Mouse (Mus musculus): ENCODE results near the gene Ifnl3. TPM values are rescaled to one million over a fixed set of nuclear protein-coding genes. Genes with fewer than 3 reads are reported as not detected.
"Not testable (repeated sequence)": the region's sequence is repeated elsewhere in the genome, so short reads cannot be mapped to it uniquely, and the experiment has no call there.

The Ifnl3 gene
- not detected in 2 replicates for polyA plus RNA-seq (2015; fragmentation: Nextera tagmentation; extraction: Ambion mirVana)

- not testable (repeated sequence) for H3K4me2 ChIP-seq; H3K36me3 ChIP-seq; H3K4me1 ChIP-seq (replicated peaks); H3K9me3 ChIP-seq; H3K27ac ChIP-seq (replicated peaks); H3K9ac ChIP-seq; H3K4me3 ChIP-seq; ATAC-seq (ENCODE audit: low FRiP score, low read depth); H3K27me3 ChIP-seq
- WGBS = 81% methylated on average over 5 of the region's 6 CpGs
Measured at GRCm38 (mm10) chr7:28522536-28522935, at the start of gene Ifnl3. Ifnl3 (plus strand) TSS chr7:28522836.

DNA sequence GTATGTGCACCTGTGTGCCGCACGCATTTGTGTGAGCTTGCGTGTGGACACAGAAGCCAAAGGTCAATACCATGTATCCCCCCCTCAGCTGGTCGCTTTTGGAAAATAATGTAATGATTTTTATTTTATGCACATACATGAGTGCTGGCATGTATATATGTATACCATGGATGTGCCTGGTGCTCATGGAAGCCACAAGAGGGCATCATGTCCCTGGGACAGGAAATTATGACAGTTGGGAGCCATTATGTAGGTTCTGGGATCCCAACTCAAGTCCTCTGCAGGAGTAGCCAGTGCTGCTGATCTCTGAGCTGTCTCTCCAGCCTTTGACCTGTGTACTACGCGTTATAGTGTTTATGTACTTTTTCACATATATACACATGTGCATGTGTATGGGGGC lies 46.4 kb upstream of the Ifnl3 start:
- H3K27me3 ChIP-seq = no peaks in the 10 kb centered on the region
- H3K9me3 ChIP-seq = no peaks in the 10 kb centered on the region
- 90% methylated on average over 6 of the region's 6 CpGs for WGBS
- H3K36me3 ChIP-seq = no peaks in the 10 kb centered on the region
- no peak overlapping the region for H3K4me2 ChIP-seq
- H3K4me3 ChIP-seq = no peak overlapping the region
- no peak for ATAC-seq (ENCODE audit: low FRiP score, low read depth)
- H3K4me1 ChIP-seq (replicated peaks) = no peaks in the 10 kb centered on the region
- H3K9ac ChIP-seq = no peak overlapping the region
- no peak overlapping the region for H3K27ac ChIP-seq (replicated peaks)

- WGBS = 91% methylated on average over 5 of the region's 5 CpGs
- Histone ChIP-seq H3K27me3 (no peaks in the 10 kb centered on the region), H3K4me2 (no peak overlapping the region), H3K27ac (replicated peaks) (no peak overlapping the region), H3K9ac (no peak overlapping the region), H3K4me3 (no peak overlapping the region), H3K4me1 (replicated peaks) (no peaks in the 10 kb centered on the region), H3K36me3 (no peaks in the 10 kb centered on the region), H3K9me3 (no peaks in the 10 kb centered on the region)
- ATAC-seq (ENCODE audit: low FRiP score, low read depth) = no peak
Measured at GRCm38 (mm10) chr7:28477363-28477762, 45.3 kb upstream of the Ifnl3 start.

DNA sequence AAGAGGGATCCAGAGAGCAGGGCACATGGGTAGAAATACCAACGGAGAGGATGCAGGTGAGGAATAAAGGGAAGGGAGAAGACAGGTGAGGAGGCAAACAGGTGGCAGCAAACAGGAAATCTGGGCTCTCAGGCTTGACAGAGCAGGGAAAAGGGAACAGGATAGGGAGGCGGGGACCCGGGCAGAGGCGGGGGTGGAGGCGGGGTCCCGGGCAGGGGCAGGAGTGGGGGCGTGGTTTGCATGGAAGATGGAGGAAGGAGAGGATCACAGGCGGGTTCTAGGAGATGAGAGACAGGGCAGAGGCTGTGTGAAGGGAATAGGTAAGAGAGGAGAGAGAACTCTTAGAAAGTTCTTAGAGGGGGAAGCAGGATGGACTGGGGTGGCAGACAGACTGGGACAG lies 43.8 kb upstream of the Ifnl3 start:
- no peaks in the 10 kb centered on the region for H3K36me3 ChIP-seq
- H3K9ac ChIP-seq = no peak overlapping the region
- no peaks in the 10 kb centered on the region for H3K27me3 ChIP-seq
- H3K4me2 ChIP-seq = no peak overlapping the region
- H3K4me1 ChIP-seq (replicated peaks) = no peaks in the 10 kb centered on the region
- WGBS = 14% methylated on average over 8 of the region's 8 CpGs
- H3K4me3 ChIP-seq = no peak overlapping the region
- H3K9me3 ChIP-seq = no peaks in the 10 kb centered on the region
- ATAC-seq (ENCODE audit: low FRiP score, low read depth) = no peak
- no peak overlapping the region for H3K27ac ChIP-seq (replicated peaks)

GRCm38 (mm10) chr7:28482854-28483253 lies 39.8 kb upstream of the Ifnl3 start:
- H3K4me3 ChIP-seq = no peak overlapping the region
- H3K4me1 ChIP-seq (replicated peaks) = peaks cover 4% of the 10 kb centered on the region
- no peak overlapping the region for H3K27ac ChIP-seq (replicated peaks)
- no peaks in the 10 kb centered on the region for H3K9me3 ChIP-seq
- H3K9ac ChIP-seq = no peak overlapping the region
- no peaks in the 10 kb centered on the region for H3K36me3 ChIP-seq
- WGBS = 80% methylated on average over 11 of the region's 11 CpGs
- no peak for ATAC-seq (ENCODE audit: low FRiP score, low read depth)
- H3K4me2 ChIP-seq = no peak overlapping the region
- peaks cover 4% of the 10 kb centered on the region for H3K27me3 ChIP-seq

- Histone ChIP-seq H3K4me2 (no peak overlapping the region), H3K27ac (replicated peaks) (no peak overlapping the region), H3K9ac (no peak overlapping the region), H3K27me3 (peaks cover 10% of the 10 kb centered on the region), H3K9me3 (no peaks in the 10 kb centered on the region), H3K36me3 (no peaks in the 10 kb centered on the region), H3K4me1 (replicated peaks) (peaks cover 9% of the 10 kb centered on the region), H3K4me3 (no peak overlapping the region)
- no peak for ATAC-seq (ENCODE audit: low FRiP score, low read depth)
- 27% methylated on average over 4 of the region's 4 CpGs for WGBS
Measured at GRCm38 (mm10) chr7:28484192-28484591, 38.4 kb upstream of the Ifnl3 start.

DNA sequence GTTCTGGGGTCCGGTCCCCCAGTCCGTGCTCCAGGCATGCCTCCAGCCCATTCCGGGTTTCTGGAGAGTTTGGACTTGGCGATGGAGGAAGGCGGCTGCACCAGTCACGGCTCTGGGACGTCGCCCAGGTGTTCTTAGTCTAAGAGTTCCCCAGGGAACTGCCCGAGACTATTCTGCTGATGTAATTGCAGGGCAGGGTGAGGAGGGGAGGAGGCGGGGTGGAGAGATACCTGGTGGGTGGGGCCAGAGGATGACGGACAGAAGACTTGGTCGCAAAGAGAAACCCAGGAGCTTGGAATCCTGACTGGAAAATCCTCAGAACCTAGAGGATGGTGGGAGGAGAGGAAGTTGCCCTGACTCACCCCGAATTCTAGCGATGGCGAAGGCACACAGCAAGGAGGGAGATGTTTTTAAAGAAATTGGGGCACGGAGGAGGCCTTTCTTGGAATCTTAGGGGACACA lies 34.6 kb upstream of the Ifnl3 start:
- Histone ChIP-seq H3K4me3 (peak overlapping the region; percentile 32), H3K36me3 (no peaks in the 10 kb centered on the region), H3K4me2 (peak overlapping the region; percentile 59), H3K9ac (peak overlapping the region; percentile 1; the same call in 1 of the 2 replicates), H3K9me3 (no peaks in the 10 kb centered on the region), H3K27ac (replicated peaks) (no peak overlapping the region), H3K27me3 (peaks cover 10% of the 10 kb centered on the region), H3K4me1 (replicated peaks) (peaks cover 14% of the 10 kb centered on the region)
- 4% methylated on average over 16 of the region's 16 CpGs for WGBS
- ATAC-seq (ENCODE audit: low FRiP score, low read depth) = peak; percentile 51; the same call in 1 of the 2 replicates

DNA sequence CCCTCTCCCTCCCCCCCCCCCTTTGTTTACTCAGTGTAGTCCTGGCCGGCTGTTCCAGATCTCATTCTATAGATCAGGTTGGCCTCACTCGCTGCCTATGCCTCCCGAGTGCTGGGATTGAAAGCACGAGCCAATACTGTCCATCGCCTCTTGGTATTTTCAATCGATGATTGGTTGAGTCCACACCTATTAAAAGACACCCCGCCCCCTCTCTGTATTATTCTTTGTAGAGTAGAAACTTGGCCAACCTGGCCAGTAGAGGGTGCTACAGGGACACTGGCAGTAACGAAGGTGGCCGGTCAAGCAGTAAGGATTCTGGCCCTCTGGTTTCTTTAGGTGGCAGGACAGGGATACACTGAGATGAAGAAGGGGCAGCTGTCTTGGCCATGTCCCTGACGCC lies 32.2 kb upstream of the Ifnl3 start:
- ATAC-seq (ENCODE audit: low FRiP score, low read depth) = peak; percentile 23; the same call in 1 of the 2 replicates
- Histone ChIP-seq H3K27ac (replicated peaks) (no peak overlapping the region), H3K27me3 (peaks cover 10% of the 10 kb centered on the region), H3K36me3 (no peaks in the 10 kb centered on the region), H3K9ac (no peak overlapping the region), H3K4me1 (replicated peaks) (peaks cover 14% of the 10 kb centered on the region), H3K4me2 (peak overlapping the region; percentile 28), H3K9me3 (no peaks in the 10 kb centered on the region), H3K4me3 (no peak overlapping the region)
- 4% methylated on average over 10 of the region's 10 CpGs for WGBS

GRCm38 (mm10) chr7:28490903-28491302 lies 31.7 kb upstream of the Ifnl3 start:
- no peak overlapping the region for H3K4me3 ChIP-seq
- H3K4me2 ChIP-seq = peak overlapping the region; percentile 28; the same call in 1 of the 2 replicates
- peaks cover 10% of the 10 kb centered on the region for H3K27me3 ChIP-seq
- peaks cover 14% of the 10 kb centered on the region for H3K4me1 ChIP-seq (replicated peaks)
- no peaks in the 10 kb centered on the region for H3K36me3 ChIP-seq
- no peak for ATAC-seq (ENCODE audit: low FRiP score, low read depth)
- no peak overlapping the region for H3K9ac ChIP-seq
- 27% methylated on average over 13 of the region's 14 CpGs for WGBS
- H3K9me3 ChIP-seq = no peaks in the 10 kb centered on the region
- no peak overlapping the region for H3K27ac ChIP-seq (replicated peaks)

DNA sequence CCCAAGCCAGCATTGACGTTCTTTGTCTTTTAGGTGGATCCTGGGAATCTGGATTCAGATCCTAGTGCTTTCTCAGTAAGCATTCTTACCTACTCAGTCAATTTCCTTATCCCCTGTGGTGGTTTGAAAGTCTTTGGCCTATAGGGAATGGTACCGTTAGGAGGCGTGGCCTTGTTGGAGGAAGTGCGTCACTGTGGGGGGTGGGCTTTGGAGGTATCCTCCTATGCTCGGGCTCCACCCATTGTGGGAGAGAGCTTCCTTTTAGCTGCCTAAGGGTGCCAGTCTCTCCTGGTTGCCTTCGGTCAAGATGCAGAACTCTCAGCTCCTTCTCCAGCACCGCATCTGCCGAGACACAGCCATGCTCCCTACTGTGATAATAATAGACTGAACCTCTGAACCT lies 30.3 kb upstream of the Ifnl3 start:
- Histone ChIP-seq H3K9me3 (no peaks in the 10 kb centered on the region), H3K4me2 (no peak overlapping the region), H3K27ac (replicated peaks) (no peak overlapping the region), H3K27me3 (peaks cover 6% of the 10 kb centered on the region; the same call in 1 of the 2 replicates), H3K4me3 (no peak overlapping the region), H3K4me1 (replicated peaks) (peaks cover 14% of the 10 kb centered on the region), H3K36me3 (no peaks in the 10 kb centered on the region), H3K9ac (no peak overlapping the region)
- no peak for ATAC-seq (ENCODE audit: low FRiP score, low read depth)
- WGBS = 86% methylated on average over 8 of the region's 8 CpGs

GRCm38 (mm10) chr7:28495426-28495825 lies 27.2 kb upstream of the Ifnl3 start:
- peaks cover 4% of the 10 kb centered on the region; the same call in 1 of the 2 replicates for H3K4me1 ChIP-seq (replicated peaks)
- H3K27me3 ChIP-seq = no peaks in the 10 kb centered on the region
- H3K9me3 ChIP-seq = no peaks in the 10 kb centered on the region
- H3K4me2 ChIP-seq = no peak overlapping the region
- ATAC-seq (ENCODE audit: low FRiP score, low read depth) = no peak
- H3K27ac ChIP-seq (replicated peaks) = no peak overlapping the region
- H3K36me3 ChIP-seq = no peaks in the 10 kb centered on the region
- no peak overlapping the region for H3K4me3 ChIP-seq
- no peak overlapping the region for H3K9ac ChIP-seq
- WGBS = 55% methylated on average over 11 of the region's 11 CpGs

DNA sequence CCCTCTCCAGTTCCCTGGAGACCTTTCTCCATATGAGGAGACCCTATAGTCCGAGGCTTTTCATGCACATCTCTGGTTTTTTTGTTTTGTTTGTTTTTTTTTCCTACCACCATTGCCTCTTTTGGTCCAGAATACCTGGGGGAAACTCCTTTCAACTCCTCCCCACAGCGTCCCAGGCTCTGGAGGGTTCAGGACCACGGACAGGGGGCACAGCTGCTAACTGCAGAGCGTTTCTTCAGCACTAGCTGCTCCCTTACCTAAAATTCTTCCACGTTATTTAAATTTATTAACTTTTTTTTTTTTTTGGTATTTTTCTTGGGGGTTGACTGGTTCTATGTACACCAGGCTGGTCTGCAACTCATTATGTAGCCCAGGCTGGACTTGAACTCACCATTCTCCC lies 17.1 kb upstream of the Ifnl3 start:
- Histone ChIP-seq H3K27ac (replicated peaks) (no peak overlapping the region), H3K4me1 (replicated peaks) (no peaks in the 10 kb centered on the region), H3K36me3 (no peaks in the 10 kb centered on the region), H3K27me3 (no peaks in the 10 kb centered on the region; the same call in 1 of the 2 replicates), H3K4me3 (no peak overlapping the region), H3K4me2 (no peak overlapping the region), H3K9ac (no peak overlapping the region), H3K9me3 (peaks cover 9% of the 10 kb centered on the region)
- WGBS = 11% methylated on average over 5 of the region's 5 CpGs
- no peak for ATAC-seq (ENCODE audit: low FRiP score, low read depth)

- H3K4me2 ChIP-seq; H3K27ac ChIP-seq (replicated peaks); H3K4me1 ChIP-seq (replicated peaks); H3K36me3 ChIP-seq; H3K9me3 ChIP-seq; ATAC-seq (ENCODE audit: low FRiP score, low read depth); H3K4me3 ChIP-seq; H3K27me3 ChIP-seq; H3K9ac ChIP-seq: not testable (repeated sequence)
- WGBS = 88% methylated on average over 2 of the region's 2 CpGs
Measured at GRCm38 (mm10) chr7:28509121-28509520, 13.5 kb upstream of the Ifnl3 start.
